Mouse (Mus musculus): ENCODE data around the gene Cbr2.
"Not testable (repeated sequence)": the region's sequence is repeated elsewhere in the genome, so short reads cannot be mapped to it uniquely, and the experiment has no call there.

The Cbr2 gene

GRCm38 (mm10) chr11:120731858-120732680 lies at the start of gene Cbr2:
Gene Cbr2, minus strand, starts transcription at chr11:120732114.
- no peak for DNase-seq (ENCODE audit: low spot score)

DNA sequence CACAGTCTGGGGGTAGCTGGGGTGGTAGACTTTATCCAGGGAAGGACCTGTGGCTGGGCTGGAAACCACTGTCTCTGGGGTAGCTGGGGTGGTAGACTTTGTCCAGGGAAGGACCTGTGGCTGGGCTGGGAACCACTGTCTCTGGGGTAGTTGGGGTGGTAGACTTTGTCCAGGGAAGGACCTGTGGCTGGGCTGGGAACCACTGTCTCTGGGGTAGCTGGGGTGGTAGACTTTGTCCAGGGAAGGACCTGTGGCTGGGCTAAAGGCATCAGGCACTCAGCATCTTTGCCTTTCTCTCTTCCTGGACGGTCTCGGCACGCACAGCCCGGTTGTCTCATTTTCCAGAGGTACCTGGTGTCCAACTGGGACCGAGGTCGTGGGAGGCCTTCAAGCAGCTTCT lies 49.4 kb upstream of the Cbr2 start:
- DNase-seq (ENCODE audit: low spot score): not testable (repeated sequence)

- DNase-seq (ENCODE audit: low spot score): no peak
Measured at GRCm38 (mm10) chr11:120779876-120780275, 48.0 kb upstream of the Cbr2 start.

DNA sequence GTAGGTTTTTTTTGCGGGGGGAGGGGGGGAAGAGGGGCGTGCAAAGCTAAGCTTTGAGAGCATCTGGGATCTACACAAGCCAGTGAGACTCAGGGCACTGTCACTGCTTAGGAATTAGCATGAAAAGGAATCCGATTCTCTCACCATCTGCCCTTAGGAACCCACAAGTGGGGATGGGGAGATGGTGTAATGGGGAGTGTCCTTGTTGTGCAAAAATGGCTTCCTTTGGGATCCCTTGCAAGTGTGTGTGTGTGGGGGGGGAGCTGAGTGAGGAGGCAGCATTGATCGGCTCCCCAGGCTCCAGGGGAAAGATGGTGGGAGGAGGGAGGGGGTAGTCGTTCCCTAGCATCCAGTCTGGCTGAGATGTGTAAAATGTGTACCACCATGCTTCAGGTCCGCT lies 45.2 kb upstream of the Cbr2 start:
- DNase-seq (ENCODE audit: low spot score): no peak

DNA sequence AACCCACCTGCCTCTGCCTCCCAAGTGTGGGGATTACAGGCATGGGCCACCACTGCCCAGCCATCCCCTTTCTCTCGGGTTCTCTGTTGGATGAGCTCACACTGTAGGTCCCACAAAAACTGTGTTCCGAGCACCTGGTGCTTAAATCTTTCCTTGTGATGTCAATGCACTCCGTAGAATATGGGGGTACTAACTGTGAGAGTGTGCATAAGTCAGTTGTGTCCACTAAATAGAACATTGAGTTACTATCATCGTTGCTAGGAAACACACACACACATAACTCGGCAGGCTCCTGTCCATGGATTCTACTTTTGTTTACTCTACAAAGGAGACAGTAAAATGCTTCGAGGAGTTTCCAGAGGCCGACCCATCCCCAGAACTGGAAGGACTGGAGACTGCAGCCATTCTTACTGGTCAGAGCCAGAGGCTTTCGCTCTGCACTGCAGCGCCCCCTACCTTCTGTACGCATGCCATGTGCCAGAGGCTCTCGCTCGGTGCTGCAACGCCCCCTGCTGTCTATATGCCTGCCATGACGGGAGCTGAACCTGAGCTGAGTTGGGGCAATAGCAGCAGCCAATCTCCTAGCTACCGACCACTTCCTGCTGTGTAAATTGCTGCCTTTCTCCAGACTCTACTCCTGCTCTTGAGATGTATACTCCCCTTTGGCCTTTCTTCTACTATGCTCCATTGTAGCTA lies 44.0 kb upstream of the Cbr2 start:
- peak; percentile 93 for DNase-seq (ENCODE audit: low spot score)

GRCm38 (mm10) chr11:120773463-120774190 lies 41.7 kb upstream of the Cbr2 start:
- DNase-seq (ENCODE audit: low spot score): no peak

GRCm38 (mm10) chr11:120772749-120773148 lies 40.8 kb upstream of the Cbr2 start:
- DNase-seq (ENCODE audit: low spot score): no peak

GRCm38 (mm10) chr11:120768206-120768605 lies 36.3 kb upstream of the Cbr2 start:
- no peak for DNase-seq (ENCODE audit: low spot score)

DNA sequence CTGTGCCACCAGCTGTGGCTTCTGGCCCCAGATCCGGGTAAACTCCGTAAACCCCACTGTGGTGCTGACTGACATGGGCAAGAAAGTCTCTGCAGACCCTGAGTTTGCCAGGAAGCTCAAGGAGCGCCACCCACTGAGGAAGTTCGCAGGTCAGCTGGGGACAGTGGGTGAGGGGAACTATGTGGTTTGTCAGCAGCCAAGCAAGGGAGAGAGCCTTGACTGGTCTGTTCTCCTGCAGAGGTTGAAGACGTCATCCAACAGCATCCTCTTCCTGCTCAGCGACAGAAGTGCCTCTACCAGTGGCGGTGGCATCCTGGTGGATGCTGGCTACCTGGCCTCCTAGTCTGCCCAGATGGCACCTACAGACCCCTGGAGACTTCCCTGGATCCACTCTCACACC lies 35.1 kb upstream of the Cbr2 start:
- not testable (repeated sequence) for DNase-seq (ENCODE audit: low spot score)

DNA sequence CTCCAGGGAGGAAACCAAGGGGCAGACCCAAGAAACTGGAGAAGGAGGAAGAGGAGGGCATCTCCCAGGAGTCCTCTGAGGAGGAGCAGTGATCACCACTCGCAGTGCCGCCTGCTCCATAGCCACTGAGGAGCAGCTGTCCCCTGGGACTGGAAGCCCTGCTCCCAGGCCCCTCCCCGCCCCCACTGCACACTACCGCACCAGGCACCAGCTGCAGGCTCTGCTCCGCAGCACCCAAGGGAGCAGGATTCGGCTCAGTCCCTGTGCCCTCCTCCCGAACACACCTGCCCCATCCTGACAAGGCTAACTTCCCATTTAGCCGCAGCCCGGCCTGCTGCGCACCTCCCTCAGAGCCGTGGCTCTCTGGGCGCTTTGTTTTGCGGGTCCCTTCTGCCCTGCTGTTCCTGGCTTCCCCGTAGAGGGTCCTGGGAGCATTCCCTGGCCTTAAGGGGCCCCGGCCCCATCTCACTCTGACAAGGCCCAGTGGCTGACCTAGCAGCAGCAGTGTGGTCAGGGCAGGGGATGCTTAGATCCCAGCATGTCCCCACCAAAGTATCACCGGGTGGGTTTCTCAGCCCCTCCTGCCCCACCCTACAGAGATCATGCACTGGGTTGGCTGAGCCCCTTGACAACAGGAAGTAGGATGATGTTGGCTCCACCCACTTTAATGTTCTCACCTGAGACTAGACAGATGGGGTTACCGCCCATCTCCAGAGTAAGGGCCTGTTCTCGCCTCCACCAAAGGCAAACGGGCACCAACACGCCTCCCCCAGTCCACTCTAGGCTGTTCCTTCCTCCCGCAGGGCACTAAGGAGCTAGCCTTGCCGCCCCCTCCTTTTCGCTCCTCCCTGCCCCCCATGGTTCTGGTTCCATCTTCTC lies 31.4 kb upstream of the Cbr2 start:
- DNase-seq (ENCODE audit: low spot score): not testable (repeated sequence)

- DNase-seq (ENCODE audit: low spot score): not testable (repeated sequence)
Measured at GRCm38 (mm10) chr11:120762672-120763041, 30.7 kb upstream of the Cbr2 start, which contains the start of gene Hmga1b. Gene Hmga1b, plus strand, starts transcription at chr11:120762794.

GRCm38 (mm10) chr11:120761811-120762671 lies 30.1 kb upstream of the Cbr2 start:
- DNase-seq (ENCODE audit: low spot score): no peak

DNA sequence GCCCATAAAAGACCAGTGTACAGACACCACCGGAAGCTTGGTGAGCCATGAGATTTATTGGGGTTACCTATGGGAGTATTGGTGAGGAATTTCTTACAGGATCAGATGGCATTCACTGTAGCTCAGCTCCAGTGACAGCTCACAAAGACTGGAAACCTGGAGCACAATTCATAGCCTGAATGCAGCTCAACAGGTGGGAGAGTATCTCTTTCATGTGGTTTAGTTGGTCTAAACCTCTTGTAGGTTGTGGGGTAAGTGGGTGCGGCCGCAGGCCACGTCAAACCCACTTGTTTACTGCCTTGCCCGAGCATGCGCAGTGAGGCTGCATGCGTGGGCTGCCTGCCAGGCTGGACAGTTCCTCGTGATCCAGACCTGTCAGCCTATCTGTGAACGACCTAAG lies 28.3 kb upstream of the Cbr2 start:
- no peak for DNase-seq (ENCODE audit: low spot score)

- no peak for DNase-seq (ENCODE audit: low spot score)
Measured at GRCm38 (mm10) chr11:120751606-120752005, 19.7 kb upstream of the Cbr2 start.

DNA sequence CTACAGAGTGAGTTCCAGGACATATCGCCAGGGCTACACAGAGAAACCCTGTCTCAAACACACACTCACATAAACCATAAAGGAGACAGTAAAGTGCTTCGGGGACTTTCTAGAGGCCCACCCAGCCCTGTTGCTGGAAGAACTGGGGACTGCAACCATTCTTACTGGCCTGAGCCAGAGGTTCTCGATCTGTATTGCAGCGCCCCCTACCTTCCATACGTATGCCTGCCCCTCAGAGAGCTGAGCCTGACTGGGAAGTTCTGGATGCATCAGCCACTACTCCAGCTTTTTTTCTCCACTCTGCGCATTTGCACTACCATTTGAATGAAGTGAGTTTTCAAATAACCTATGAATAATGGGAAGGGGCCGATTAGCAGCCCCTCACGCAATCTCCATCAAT lies 17.5 kb upstream of the Cbr2 start:
- DNase-seq (ENCODE audit: low spot score): no peak

GRCm38 (mm10) chr11:120747974-120748373 lies 16.1 kb upstream of the Cbr2 start:
- no peak for DNase-seq (ENCODE audit: low spot score)

GRCm38 (mm10) chr11:120744121-120744701 lies 12.3 kb upstream of the Cbr2 start:
- no peak for DNase-seq (ENCODE audit: low spot score)

DNA sequence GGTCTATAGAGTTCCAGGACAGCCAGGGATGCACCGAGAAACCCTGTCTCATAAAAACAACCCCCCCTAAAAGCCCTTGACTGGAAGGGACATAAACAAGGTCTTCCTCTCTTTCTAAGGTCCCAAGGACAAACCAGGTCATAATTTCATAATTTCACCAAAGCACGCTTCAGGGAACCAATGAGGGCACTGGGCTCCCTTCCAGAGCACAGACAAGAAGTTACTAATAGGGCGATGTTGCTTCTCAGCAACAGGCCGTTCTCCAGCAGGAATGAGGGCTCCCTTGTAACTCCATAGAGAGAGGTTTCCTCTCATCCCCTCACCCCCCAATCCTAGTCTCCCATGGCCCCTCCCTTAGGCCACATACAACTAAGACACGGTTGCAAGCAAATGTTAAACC lies 9.1 kb upstream of the Cbr2 start:
- DNase-seq (ENCODE audit: low spot score): no peak

DNA sequence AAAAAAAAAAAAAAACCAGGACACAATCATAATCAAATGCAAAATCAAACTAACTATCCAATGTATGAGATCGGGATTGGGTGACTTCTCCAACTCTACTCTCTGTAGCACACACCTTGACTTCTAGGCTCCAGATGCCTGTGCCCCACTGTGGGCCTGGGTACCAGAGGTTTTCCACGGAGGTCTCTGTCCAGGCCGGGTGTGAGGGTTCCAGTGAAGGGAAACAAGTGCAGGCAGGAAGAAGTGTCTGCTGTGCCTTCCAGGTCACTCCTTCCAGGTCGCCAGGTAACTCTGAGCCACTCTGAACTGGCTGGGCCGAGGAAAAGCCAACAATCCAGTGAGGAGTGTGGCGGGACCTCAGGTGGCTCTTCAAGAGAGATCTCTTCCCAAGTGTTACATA lies 4.5 kb upstream of the Cbr2 start:
- no peak for DNase-seq (ENCODE audit: low spot score)

GRCm38 (mm10) chr11:120733521-120733920 lies 1.6 kb upstream of the Cbr2 start:
- DNase-seq (ENCODE audit: low spot score): no peak
